Mouse (Mus musculus) CD4-positive helper T cell, adult 2 months (primary cell): ENCODE measurements at regions not wholly inside any gene's neighbourhood (a gene's known extent, or its start where the extent isn't known, plus 50 kb on each side); places are given as distances from the start of the nearest gene placed in this dataset.

Experiments used
- DNase-seq: peaks from one replicate; pipeline ENCODE4 v3.0.0-alpha.2; 2012; ENCODE audit warnings: low read depth, missing footprints, low spot score

- no peak for DNase-seq
Observed at GRCm38 (mm10) chr12:109662179-109662578, 62.0 kb upstream of the Rtl1 start.

- no peak for DNase-seq
Observed at GRCm38 (mm10) chr12:109674766-109675165, 74.6 kb upstream of the Rtl1 start.

- no peak for DNase-seq
Observed at GRCm38 (mm10) chr12:109694046-109694445, 93.9 kb upstream of the Rtl1 start.

GRCm38 (mm10) chr12:109694801-109695430 lies 94.8 kb upstream of the Rtl1 start:
- DNase-seq = no peak

- DNase-seq = no peak
Observed at GRCm38 (mm10) chr12:109706820-109707219, 106.7 kb upstream of the Rtl1 start.

- DNase-seq = no peak
Observed at GRCm38 (mm10) chr12:109709661-109710060, 109.5 kb upstream of the Rtl1 start.

- no peak for DNase-seq
Observed at GRCm38 (mm10) chr12:109711392-109711791, 111.3 kb upstream of the Rtl1 start.

- DNase-seq = no peak
Observed at GRCm38 (mm10) chr12:109711946-109712345, 111.8 kb upstream of the Rtl1 start.

GRCm38 (mm10) chr12:109712386-109712785 lies 112.3 kb upstream of the Rtl1 start:
- DNase-seq = no peak

- no peak for DNase-seq
Observed at GRCm38 (mm10) chr12:109713041-109713440, 112.9 kb upstream of the Rtl1 start.

- no peak for DNase-seq
Observed at GRCm38 (mm10) chr12:109714061-109714460, 113.9 kb upstream of the Rtl1 start.

GRCm38 (mm10) chr12:109716991-109717390 lies 116.9 kb upstream of the Rtl1 start:
- no peak for DNase-seq

- no peak for DNase-seq
Observed at GRCm38 (mm10) chr12:109718036-109718435, 117.9 kb upstream of the Rtl1 start.

GRCm38 (mm10) chr12:109738201-109738600 lies 138.1 kb upstream of the Rtl1 start:
- DNase-seq = no peak

GRCm38 (mm10) chr12:109738911-109739310 lies 138.8 kb upstream of the Rtl1 start:
- DNase-seq = no peak

GRCm38 (mm10) chr12:109742486-109742885 lies 142.4 kb upstream of the Rtl1 start:
- no peak for DNase-seq

- no peak for DNase-seq
Observed at GRCm38 (mm10) chr12:109743036-109743650, 143.0 kb upstream of the Rtl1 start.

- DNase-seq = no peak
Observed at GRCm38 (mm10) chr12:109744186-109744585, 144.1 kb upstream of the Rtl1 start.

- no peak for DNase-seq
Observed at GRCm38 (mm10) chr12:109745731-109746484, 145.8 kb upstream of the Rtl1 start.

- no peak for DNase-seq
Observed at GRCm38 (mm10) chr12:109747201-109747600, 147.1 kb upstream of the Rtl1 start.

- no peak for DNase-seq
Observed at GRCm38 (mm10) chr12:109747776-109748175, 147.6 kb upstream of the Rtl1 start.

GRCm38 (mm10) chr12:109748326-109749059 lies 148.4 kb upstream of the Rtl1 start:
- DNase-seq = no peak
